8 mouse cellular contexts compared by ENCODE assay signal in the genomic region with DNA sequence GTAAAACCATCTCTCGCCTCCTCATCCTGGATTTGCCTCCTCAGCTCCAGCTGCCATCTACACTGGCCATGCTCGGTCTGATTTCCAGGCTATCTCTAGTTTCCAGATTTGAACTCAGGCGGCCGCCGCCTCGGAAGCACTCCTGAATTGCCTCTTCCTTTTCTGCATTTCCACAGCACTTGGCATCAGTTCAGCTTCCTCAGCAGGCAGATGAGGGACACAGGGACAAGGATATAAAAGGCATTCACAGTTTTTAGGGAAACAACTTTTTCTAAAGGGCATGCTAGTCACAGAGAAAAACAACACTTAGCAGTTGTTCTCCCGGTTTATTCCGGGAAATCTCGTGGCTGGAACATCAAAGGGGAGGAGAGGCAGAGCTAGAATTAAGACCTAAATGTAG. TPM values are rescaled to one million over a fixed set of nuclear protein-coding genes. Genes with fewer than 3 reads are reported as not detected.
DNase-seq lines count a peak whose midpoint lies in the region; ATAC-seq and TF ChIP-seq lines count a peak whose summit lies in the region.

No protein-coding gene starts in this region.

- 53% methylated on average over 9 of the region's 9 CpGs for WGBS in limb, embryonic 12.5 days
- 69% methylated on average over 9 of the region's 9 CpGs for WGBS in limb, embryonic 10.5 days
- WGBS in olfactory bulb, adult 2 months, result 5% methylated on average over 9 of the region's 9 CpGs
- WGBS in midbrain, embryonic 14.5 days, result 76% methylated on average over 9 of the region's 9 CpGs

- 0 out of 2 replicates have a peak overlapping the region, but pooled peaks have one; percentile 5 for H3K27ac ChIP-seq in limb, embryonic 12.5 days
- no peak overlapping the region for H3K27ac ChIP-seq in limb, embryonic 10.5 days
- peak overlapping the region; percentile 48 for H3K27ac ChIP-seq in olfactory bulb, adult 2 months (ENCODE audit: insufficient read depth, low read depth, low read length)
- H3K27ac ChIP-seq in midbrain, embryonic 14.5 days (replicated peaks; ENCODE audit: low read depth, low read length), result no peak overlapping the region

- H3K36me3 ChIP-seq in limb, embryonic 12.5 days, result peaks cover 4% of the 10 kb centered on the region; the same call in 1 of the 2 replicates
- H3K36me3 ChIP-seq in limb, embryonic 10.5 days, result no peaks in the 10 kb centered on the region
- H3K36me3 ChIP-seq in midbrain, embryonic 14.5 days (ENCODE audit: control insufficient read depth, insufficient read depth, low read length), result no peaks in the 10 kb centered on the region

- no peak overlapping the region for H3K4me2 ChIP-seq in limb, embryonic 12.5 days
- no peak overlapping the region for H3K4me2 ChIP-seq in midbrain, embryonic 14.5 days (ENCODE audit: low read length)

- no peak for TF ChIP-seq CTCF in olfactory bulb, adult 2 months (IDR thresholded peaks at IDR 0.05; ENCODE audit: insufficient read depth, low read depth, low read length)

- peaks cover 35% of the 10 kb centered on the region for H3K4me1 ChIP-seq in limb, embryonic 12.5 days (replicated peaks)
- H3K4me1 ChIP-seq in limb, embryonic 10.5 days, result peaks cover 35% of the 10 kb centered on the region
- peaks cover 36% of the 10 kb centered on the region for H3K4me1 ChIP-seq in olfactory bulb, adult 2 months (ENCODE audit: control insufficient read depth, insufficient read depth, low read length)
- no peaks in the 10 kb centered on the region for H3K4me1 ChIP-seq in midbrain, embryonic 14.5 days (ENCODE audit: control insufficient read depth, insufficient read depth, low read length)

- H3K9me3 ChIP-seq in limb, embryonic 12.5 days, result no peaks in the 10 kb centered on the region
- H3K9me3 ChIP-seq in limb, embryonic 10.5 days (replicated peaks), result no peaks in the 10 kb centered on the region
- no peaks in the 10 kb centered on the region for H3K9me3 ChIP-seq in midbrain, embryonic 14.5 days (ENCODE audit: control insufficient read depth, low read length)

- ATAC-seq in limb, embryonic 12.5 days (ENCODE audit: insufficient number of reproducible peaks, insufficient read depth, low FRiP score, low TSS enrichment, low read depth), result no peak
- no peak for ATAC-seq in midbrain, embryonic 14.5 days (ENCODE audit: low FRiP score, low TSS enrichment)

- H3K4me3 ChIP-seq in limb, embryonic 12.5 days (replicated peaks), result no peak overlapping the region
- H3K4me3 ChIP-seq in limb, embryonic 10.5 days, result no peak overlapping the region
- H3K4me3 ChIP-seq in olfactory bulb, adult 2 months (ENCODE audit: insufficient read depth, low read depth, low read length), result no peak overlapping the region
- H3K4me3 ChIP-seq in midbrain, embryonic 14.5 days (replicated peaks; ENCODE audit: low read depth, low read length), result no peak overlapping the region

- DNase-seq in limb, embryonic 10.5 days (ENCODE audit: low spot score), result no peak
- peak; percentile 50 to 67 for DNase-seq in cerebellum, postnatal 25 days
- peak; percentile 51 for DNase-seq in heart, postnatal 4 days
- no peak for DNase-seq in Muller cell, postnatal 12 days (ENCODE audit: inconsistent ontology term)
- no peak for DNase-seq in adipocyte (ENCODE audit: low spot score)
- DNase-seq in midbrain, embryonic 14.5 days, result no peak

- H3K27me3 ChIP-seq in limb, embryonic 12.5 days, result no peaks in the 10 kb centered on the region
- no peaks in the 10 kb centered on the region for H3K27me3 ChIP-seq in limb, embryonic 10.5 days (ENCODE audit: low read depth, poor library complexity, severe bottlenecking)
- no peaks in the 10 kb centered on the region for H3K27me3 ChIP-seq in midbrain, embryonic 14.5 days (ENCODE audit: control insufficient read depth, insufficient read depth, low read length)

- H3K9ac ChIP-seq in limb, embryonic 12.5 days (replicated peaks), result no peak overlapping the region
- no peak overlapping the region for H3K9ac ChIP-seq in midbrain, embryonic 14.5 days (replicated peaks; ENCODE audit: low read length)

- no peak for TF ChIP-seq POLR2A in olfactory bulb, adult 2 months (IDR thresholded peaks at IDR 0.05; ENCODE audit: insufficient read depth, low read depth, low read length)

RNA-seq across cellular contexts. Expression of a gene that starts 37.3 kb away (rescaled TPM):
- polyA plus RNA-seq in limb, embryonic 12.5 days (2016; fragmentation: Nextera tagmentation; extraction: Ambion mirVana), result 12.5 and 12.8 TPM in 2 replicates
- polyA plus RNA-seq in limb, embryonic 10.5 days (2016; fragmentation: Nextera tagmentation; extraction: Ambion mirVana), result 8.1 and 9.8 TPM in 2 replicates
- total RNA-seq in heart, postnatal 4 days (2021), result 10 to 100 TPM; 20.3 to 22.8 TPM
- polyA plus RNA-seq in olfactory bulb, adult 2 months (2012; ENCODE audit: insufficient read depth, insufficient read length, low replicate concordance, missing spikeins), result not detected in 2 replicates
- 29.1 and 33.7 TPM in 2 replicates for polyA plus RNA-seq in midbrain, embryonic 14.5 days (2014; fragmentation: Nextera tagmentation; extraction: Ambion mirVana)

Comparison
In these comparisons a context has a peak if more than half of its experiments do, and no peak if none do; other contexts are left out.
1. H3K27ac ChIP-seq: peak in limb, embryonic 12.5 days (single experiment) and olfactory bulb, adult 2 months (single experiment); none in limb, embryonic 10.5 days (single experiment) and midbrain, embryonic 14.5 days (single experiment).
2. DNase-seq: peak in cerebellum, postnatal 25 days (2 of 2) and heart, postnatal 4 days (single experiment); none in limb, embryonic 10.5 days (single experiment), Muller cell, postnatal 12 days (single experiment), adipocyte (single experiment) and midbrain, embryonic 14.5 days (single experiment).